Mouse (Mus musculus) telencephalon, adult 2 months (tissue): ENCODE data around the gene Shroom3.
A peak's percentile ranks its signal among the peaks of the same experiment; 100 is the strongest.

Experiments
- DNase-seq: peaks from one replicate; pipeline ENCODE4 v3.0.0-alpha.2; 2011; ENCODE audit warnings: low read depth, low spot score

Shroom3 gene

GRCm38 (mm10) chr5:92683351-92683807, at the start of gene Shroom3:
Shroom3 (plus strand) TSS chr5:92683435.
- no peak for DNase-seq

GRCm38 (mm10) chr5:92633526-92633925, 49.7 kb upstream of the Shroom3 start:
- DNase-seq = no peak

- no peak for DNase-seq
These were observed 48.3 kb upstream of the Shroom3 start for GRCm38 (mm10) chr5:92634916-92635315.

- DNase-seq = no peak
These were observed 47.3 kb upstream of the Shroom3 start for GRCm38 (mm10) chr5:92635891-92636290.

- no peak for DNase-seq
These were observed 42.4 kb upstream of the Shroom3 start for GRCm38 (mm10) chr5:92640861-92641260.

- DNase-seq = peak; percentile 33
These were observed 27.0 kb upstream of the Shroom3 start for GRCm38 (mm10) chr5:92656256-92656655.

- no peak for DNase-seq
These were observed 18.9 kb upstream of the Shroom3 start for GRCm38 (mm10) chr5:92664321-92664720.

GRCm38 (mm10) chr5:92666860-92667259, 16.4 kb upstream of the Shroom3 start:
- DNase-seq = no peak

GRCm38 (mm10) chr5:92674859-92675573, 8.2 kb upstream of the Shroom3 start, which contains the start of gene Ccdc158:
Ccdc158 (minus strand) TSS chr5:92675271.
- DNase-seq = peak; percentile 31

GRCm38 (mm10) chr5:92675574-92675920, 7.7 kb upstream of the Shroom3 start:
- DNase-seq = no peak

- peak; percentile 65 for DNase-seq
These were observed 3.8 kb upstream of the Shroom3 start for GRCm38 (mm10) chr5:92679441-92679840.

- no peak for DNase-seq
These were observed 1.4 kb upstream of the Shroom3 start for GRCm38 (mm10) chr5:92681861-92682260.

- no peak for DNase-seq
These were observed 450 bp upstream of the Shroom3 start for GRCm38 (mm10) chr5:92682621-92683348.

- no peak for DNase-seq
These were observed 738 bp downstream of the Shroom3 start for GRCm38 (mm10) chr5:92683871-92684475.

- no peak for DNase-seq
These were observed 1.7 kb downstream of the Shroom3 start for GRCm38 (mm10) chr5:92684715-92685460.

GRCm38 (mm10) chr5:92688124-92688523, 4.9 kb downstream of the Shroom3 start:
- no peak for DNase-seq

GRCm38 (mm10) chr5:92688569-92688968, 5.3 kb downstream of the Shroom3 start:
- DNase-seq = no peak

GRCm38 (mm10) chr5:92692206-92693007, 9.2 kb downstream of the Shroom3 start:
- no peak for DNase-seq

- DNase-seq = no peak
These were observed 10.5 kb downstream of the Shroom3 start for GRCm38 (mm10) chr5:92693744-92694143.

- DNase-seq = no peak
These were observed 11.2 kb downstream of the Shroom3 start for GRCm38 (mm10) chr5:92694316-92694995.
